Mouse (Mus musculus) neutrophil, adult 59 days (primary cell): ENCODE data around the gene Luzp1. TPM values are rescaled to one million over a fixed set of nuclear protein-coding genes. Genes with fewer than 3 reads are reported as not detected.

Experiments used
- total RNA-seq, 2 experiments: library from RNA; stranded (reverse); gene quantifications; 1 replicate in 1 of 2; 2 replicates in 1 of 2; pipeline ENCODE4 v1.2.4; 2023

The Luzp1 gene
- total RNA-seq, result 1 to 10 TPM; 1.3 to 4.9 TPM

GRCm38 (mm10) chr4:136469371-136469903 is at the start of gene Luzp1:
Gene Luzp1 (plus strand): TSS chr4:136469761.

GRCm38 (mm10) chr4:136423224-136423623 is 46.3 kb upstream of the Luzp1 start, which contains the start of gene Htr1d:
Gene Htr1d (plus strand): TSS chr4:136423524.

GRCm38 (mm10) chr4:136462086-136462838 is 7.3 kb upstream of the Luzp1 start, which contains the start of gene 6030445D17Rik:
Gene 6030445D17Rik (plus strand): TSS chr4:136462250.

GRCm38 (mm10) chr4:136602568-136602967 is 133.0 kb downstream of the Luzp1 start, which contains the start of gene Kdm1a:
Gene Kdm1a (minus strand): TSS chr4:136602723.

Other genes starting within 250 kb of the Luzp1 start
- 1 to 10 TPM; 2.9 to 3.9 TPM for gene Tcea3, start 222.0 kb upstream of the Luzp1 start, total RNA-seq
- gene Zfp46, start 185.1 kb upstream of the Luzp1 start, total RNA-seq, result 1 to 10 TPM; 7.5 to 9.3 TPM
- 10 to 100 TPM; 42.2 to 50.3 TPM for gene Hnrnpr, start 158.8 kb upstream of the Luzp1 start, total RNA-seq
- gene Htr1d, start 46.2 kb upstream of the Luzp1 start, total RNA-seq, result not detected
- gene 6030445D17Rik, start 7.5 kb upstream of the Luzp1 start, total RNA-seq, result not detected
- gene Kdm1a, start 133.0 kb downstream of the Luzp1 start, total RNA-seq, result 10 to 100 TPM; 27.0 to 29.2 TPM
- not detected for gene Tex46, start 140.7 kb downstream of the Luzp1 start, total RNA-seq
- gene Lactbl1, start 152.9 kb downstream of the Luzp1 start, total RNA-seq, result not detected